Mouse (Mus musculus): Measurements from ENCODE around the gene Prtg.

Prtg gene

DNA sequence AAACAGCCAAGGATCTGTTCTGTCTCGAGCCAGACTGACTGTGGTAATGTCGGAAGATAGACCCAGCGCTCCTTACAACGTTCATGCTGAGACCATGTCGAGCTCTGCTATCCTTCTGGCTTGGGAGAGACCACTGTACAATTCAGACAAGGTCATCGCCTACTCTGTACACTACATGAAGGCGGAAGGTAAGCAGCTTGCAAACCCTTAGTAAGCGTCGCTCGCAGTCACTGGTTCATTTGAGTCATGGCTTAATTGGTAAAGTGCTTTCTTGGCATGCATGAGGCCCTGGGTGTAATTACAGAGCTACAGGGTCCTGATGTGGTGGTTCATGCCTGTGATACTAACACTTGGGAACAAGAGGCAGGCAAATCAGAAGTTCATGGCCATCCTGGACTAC is 44.9 kb downstream of the Prtg start:
- in situ Hi-C loops (cut with MboI; ENCODE audit: low pct_unique_long_range_greater_than_20kb in 1 of 2, low sequenced_read_pairs in 2 of 2, unreplicated experiment in 1 of 2), result no loop called here

GRCm38 (mm10) chr9:72851979-72852378 is 45.3 kb downstream of the Prtg start:
- in situ Hi-C loops (cut with MboI; ENCODE audit: low pct_unique_long_range_greater_than_20kb in 1 of 2, low sequenced_read_pairs in 2 of 2, unreplicated experiment in 1 of 2), result no loop called here

- in situ Hi-C loops (cut with MboI; ENCODE audit: low pct_unique_long_range_greater_than_20kb in 1 of 2, low sequenced_read_pairs in 2 of 2, unreplicated experiment in 1 of 2), result no loop called here
Measured at GRCm38 (mm10) chr9:72853681-72854190, 47.1 kb downstream of the Prtg start.

DNA sequence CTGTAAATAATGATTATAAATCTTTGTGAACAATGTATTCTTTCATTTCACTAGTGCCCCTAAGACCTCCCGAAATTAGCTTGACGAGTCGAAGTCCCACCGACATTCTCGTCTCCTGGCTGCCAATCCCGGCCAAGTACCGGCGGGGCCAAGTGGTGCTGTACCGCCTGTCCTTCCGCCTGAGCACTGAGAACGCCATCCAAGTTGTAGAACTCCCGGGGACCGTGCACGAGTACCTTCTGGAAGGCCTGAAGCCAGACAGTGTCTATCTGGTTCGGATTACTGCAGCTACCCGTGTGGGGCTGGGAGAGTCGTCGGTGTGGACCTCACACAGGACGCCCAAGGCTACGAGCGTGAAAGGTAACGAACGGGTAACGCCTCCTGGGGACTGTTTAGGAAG is 50.0 kb downstream of the Prtg start:
- in situ Hi-C loops (cut with MboI; ENCODE audit: low pct_unique_long_range_greater_than_20kb in 1 of 2, low sequenced_read_pairs in 2 of 2, unreplicated experiment in 1 of 2), result no loop called here

- in situ Hi-C loops (cut with MboI; ENCODE audit: low pct_unique_long_range_greater_than_20kb in 1 of 2, low sequenced_read_pairs in 2 of 2, unreplicated experiment in 1 of 2), result no loop called here
Measured at GRCm38 (mm10) chr9:72860764-72861163, 54.1 kb downstream of the Prtg start.

- in situ Hi-C loops (cut with MboI; ENCODE audit: low pct_unique_long_range_greater_than_20kb in 1 of 2, low sequenced_read_pairs in 2 of 2, unreplicated experiment in 1 of 2), result no loop called here
Measured at GRCm38 (mm10) chr9:72861235-72861634, 54.6 kb downstream of the Prtg start.

DNA sequence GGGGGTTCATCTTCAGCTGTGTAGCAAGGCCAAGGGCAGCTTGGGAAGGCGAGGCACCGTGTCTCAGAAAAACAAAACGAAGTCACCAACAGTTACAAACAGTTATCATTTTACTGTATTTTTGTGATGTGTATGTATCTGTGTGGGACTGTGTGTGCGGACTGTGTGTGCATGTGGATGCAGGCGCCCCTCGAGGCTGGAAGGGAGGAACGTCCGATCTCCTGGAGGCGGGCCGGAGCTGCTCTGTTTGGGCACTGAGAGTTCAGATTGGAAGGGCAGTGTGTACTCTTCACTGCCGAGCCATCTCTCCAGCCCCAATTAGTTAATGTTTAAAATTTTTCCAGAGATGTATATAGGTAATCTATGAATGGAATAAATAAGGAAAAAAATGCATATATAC is 55.5 kb downstream of the Prtg start:
- in situ Hi-C loops (cut with MboI; ENCODE audit: low pct_unique_long_range_greater_than_20kb in 1 of 2, low sequenced_read_pairs in 2 of 2, unreplicated experiment in 1 of 2), result no loop called here

DNA sequence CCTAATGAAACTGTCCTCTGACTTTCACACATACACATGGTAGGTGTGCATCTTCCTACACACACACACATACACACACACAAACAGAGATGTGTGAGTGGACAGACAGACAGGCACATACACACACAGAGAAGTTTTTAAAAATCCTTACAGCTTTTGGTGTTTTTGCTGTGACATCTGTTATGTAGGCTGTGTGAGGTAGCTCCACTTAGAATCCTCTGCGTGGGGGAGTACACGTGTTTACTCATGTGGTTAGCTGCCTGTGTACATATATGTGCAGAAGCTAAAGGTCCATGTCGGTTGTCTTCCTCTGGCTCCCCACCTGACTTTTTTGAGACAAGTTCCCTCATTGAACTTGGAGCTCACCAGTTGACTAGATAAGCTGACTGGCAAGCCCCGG is 56.3 kb downstream of the Prtg start:
- in situ Hi-C loops (cut with MboI; ENCODE audit: low pct_unique_long_range_greater_than_20kb in 1 of 2, low sequenced_read_pairs in 2 of 2, unreplicated experiment in 1 of 2), result no loop called here

DNA sequence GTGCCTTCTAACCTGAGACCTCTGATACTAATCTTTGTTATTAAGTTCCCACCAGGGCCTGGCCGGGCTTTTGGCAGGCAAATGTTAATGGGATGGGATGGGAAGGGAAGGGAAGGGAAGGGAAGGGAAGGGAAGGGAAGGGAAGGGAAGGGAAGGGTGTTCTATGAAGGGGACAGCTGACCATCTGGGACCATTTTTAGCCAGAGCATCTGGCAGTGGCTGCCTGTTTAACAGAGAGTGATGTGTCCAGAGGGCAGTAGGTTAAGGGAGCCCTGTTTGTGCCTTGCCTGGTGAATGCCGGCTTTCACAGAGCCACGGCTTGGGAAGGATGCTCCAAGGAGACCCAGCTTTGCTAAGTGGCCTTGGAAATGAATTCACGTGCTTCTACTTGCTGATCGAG is 57.1 kb downstream of the Prtg start:
- in situ Hi-C loops (cut with MboI; ENCODE audit: low pct_unique_long_range_greater_than_20kb in 1 of 2, low sequenced_read_pairs in 2 of 2, unreplicated experiment in 1 of 2), result no loop called here

- in situ Hi-C loops (cut with MboI; ENCODE audit: low pct_unique_long_range_greater_than_20kb in 1 of 2, low sequenced_read_pairs in 2 of 2, unreplicated experiment in 1 of 2), result no loop called here
Measured at GRCm38 (mm10) chr9:72867434-72867833, 60.8 kb downstream of the Prtg start.

GRCm38 (mm10) chr9:72868774-72869173 is 62.1 kb downstream of the Prtg start:
- in situ Hi-C loops (cut with MboI; ENCODE audit: low pct_unique_long_range_greater_than_20kb in 1 of 2, low sequenced_read_pairs in 2 of 2, unreplicated experiment in 1 of 2), result no loop called here

DNA sequence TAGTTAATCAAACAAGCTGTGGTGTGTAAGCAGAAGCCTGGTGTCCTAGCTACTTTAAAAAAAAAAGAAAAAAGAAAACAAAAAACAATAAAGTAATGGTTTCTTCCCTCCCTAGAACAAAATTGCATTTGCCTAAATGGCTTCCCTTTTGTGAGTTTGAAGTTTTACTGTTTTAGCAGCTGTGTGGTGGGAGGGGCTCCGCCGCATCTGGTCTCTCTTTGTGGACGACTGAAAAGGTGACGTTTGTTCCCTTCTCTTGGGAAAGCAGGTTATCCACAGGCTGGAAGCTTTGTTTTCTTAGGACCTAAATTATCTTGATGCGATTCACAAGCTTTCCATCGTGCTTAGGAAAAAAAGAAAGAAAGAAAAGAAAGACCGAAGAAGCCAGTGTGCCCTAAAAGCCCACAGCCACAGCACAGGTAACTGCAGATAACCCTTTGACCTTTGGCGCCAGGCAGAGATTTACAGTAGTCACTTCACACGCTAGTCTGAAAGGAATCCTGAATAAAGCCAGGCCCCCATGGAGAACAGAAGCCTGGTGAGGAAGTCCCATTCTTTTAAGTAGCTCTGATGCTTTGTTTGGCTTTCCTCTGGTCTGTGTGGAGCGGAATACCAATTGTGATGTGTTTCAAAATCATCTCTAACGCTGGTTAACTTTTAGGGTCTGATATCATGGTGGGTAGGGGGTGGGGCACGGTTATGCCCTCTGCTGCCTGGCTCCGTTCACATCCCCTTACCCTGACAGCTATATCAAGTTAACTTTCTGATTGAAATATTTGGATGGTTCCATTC is 65.0 kb downstream of the Prtg start:
- in situ Hi-C loops (cut with MboI; ENCODE audit: low pct_unique_long_range_greater_than_20kb in 1 of 2, low sequenced_read_pairs in 2 of 2, unreplicated experiment in 1 of 2), result no loop called here

DNA sequence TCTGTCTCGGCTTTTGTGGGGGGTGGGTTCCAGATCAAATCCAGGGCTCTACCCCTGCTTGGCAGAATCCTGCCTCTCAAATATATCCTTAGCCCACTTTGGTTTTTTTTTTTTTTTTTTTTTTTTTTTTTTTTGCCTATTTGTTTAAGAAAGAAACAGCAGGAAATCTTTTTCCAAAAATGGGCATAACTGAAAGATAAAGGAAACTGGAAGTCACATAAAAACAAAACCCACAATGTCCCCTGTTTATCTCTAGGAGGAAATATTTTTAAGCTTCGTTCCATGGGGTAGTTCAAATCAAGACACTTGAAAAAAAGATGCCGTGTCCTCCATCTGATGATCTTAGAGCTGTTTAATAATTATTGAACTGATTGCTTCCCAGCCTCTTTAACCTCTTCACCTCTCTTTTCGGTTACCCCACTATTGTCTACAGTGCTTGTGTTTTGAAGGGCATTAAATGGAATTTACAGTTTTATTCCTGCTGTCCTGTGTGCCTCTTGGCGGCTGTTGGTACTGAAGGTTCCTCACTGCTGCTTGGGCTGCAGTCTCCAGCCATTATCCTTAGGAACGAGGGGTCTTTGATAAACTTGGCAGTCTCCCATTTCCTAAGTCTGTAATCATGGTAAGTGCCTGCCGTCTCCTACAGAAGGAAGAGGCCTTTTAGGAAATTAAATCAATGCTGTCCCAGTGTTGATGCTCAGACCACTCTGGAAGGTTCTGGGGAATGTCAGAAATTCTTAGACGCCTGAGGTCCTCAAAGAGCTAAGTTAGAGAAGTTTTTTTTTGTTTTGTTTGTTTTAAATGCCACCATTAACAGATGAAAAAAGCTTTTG is 65.8 kb downstream of the Prtg start:
- in situ Hi-C loops (cut with MboI; ENCODE audit: low pct_unique_long_range_greater_than_20kb in 1 of 2, low sequenced_read_pairs in 2 of 2, unreplicated experiment in 1 of 2), result no loop called here

- in situ Hi-C loops (cut with MboI; ENCODE audit: low pct_unique_long_range_greater_than_20kb in 1 of 2, low sequenced_read_pairs in 2 of 2, unreplicated experiment in 1 of 2), result loop anchor here in 1 of 2 experiments (5.0 kb wide), 1 partner anchor 114 kb away; no protein-coding TSS in a partner anchor
Measured at GRCm38 (mm10) chr9:72875878-72876277, 69.2 kb downstream of the Prtg start.

DNA sequence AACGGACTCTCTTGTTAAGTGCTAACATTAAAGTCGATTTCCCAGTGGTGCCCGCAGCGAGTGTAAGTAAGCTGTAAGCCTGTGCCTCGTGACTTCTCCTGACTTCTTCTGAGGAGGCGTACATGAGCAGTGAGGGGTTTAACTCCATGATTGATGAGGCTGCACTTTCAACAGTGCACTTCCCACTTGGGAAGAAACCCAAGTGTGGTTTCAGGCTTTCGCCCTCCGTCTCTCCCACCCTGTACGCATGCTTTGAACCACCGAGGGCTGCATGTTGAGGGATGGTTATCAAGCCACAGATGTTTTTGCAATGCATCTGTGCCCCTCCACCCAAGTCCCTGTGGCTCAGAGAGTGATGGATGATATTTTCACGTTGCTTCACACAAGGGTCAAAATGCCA is 71.2 kb downstream of the Prtg start:
- in situ Hi-C loops (cut with MboI; ENCODE audit: low pct_unique_long_range_greater_than_20kb in 1 of 2, low sequenced_read_pairs in 2 of 2, unreplicated experiment in 1 of 2), result loop anchor here in 1 of 2 experiments (5.0 kb wide), 1 partner anchor 116 kb away; no protein-coding TSS in a partner anchor

DNA sequence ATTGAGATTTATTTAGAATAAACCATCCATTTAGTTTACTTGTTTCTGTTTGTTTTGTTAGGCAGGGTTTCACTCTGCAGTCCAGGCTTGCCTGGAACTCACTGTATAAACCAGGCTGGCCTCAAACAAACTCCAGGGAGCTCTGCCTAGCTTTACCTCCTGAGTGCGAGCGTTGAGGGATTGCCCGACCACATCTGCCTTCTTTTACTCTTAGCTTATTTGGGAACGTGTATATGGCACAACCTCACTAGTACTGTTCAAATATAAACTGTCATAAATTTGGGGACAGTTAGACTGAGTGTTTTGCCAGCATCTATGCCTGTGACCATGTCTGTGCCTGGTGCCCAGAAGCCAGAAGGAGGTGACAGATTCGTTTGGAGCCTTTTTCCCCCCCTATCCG is 72.0 kb downstream of the Prtg start:
- in situ Hi-C loops (cut with MboI; ENCODE audit: low pct_unique_long_range_greater_than_20kb in 1 of 2, low sequenced_read_pairs in 2 of 2, unreplicated experiment in 1 of 2), result loop anchor here in 1 of 2 experiments (5.0 kb wide), 1 partner anchor 116 kb away; no protein-coding TSS in a partner anchor

DNA sequence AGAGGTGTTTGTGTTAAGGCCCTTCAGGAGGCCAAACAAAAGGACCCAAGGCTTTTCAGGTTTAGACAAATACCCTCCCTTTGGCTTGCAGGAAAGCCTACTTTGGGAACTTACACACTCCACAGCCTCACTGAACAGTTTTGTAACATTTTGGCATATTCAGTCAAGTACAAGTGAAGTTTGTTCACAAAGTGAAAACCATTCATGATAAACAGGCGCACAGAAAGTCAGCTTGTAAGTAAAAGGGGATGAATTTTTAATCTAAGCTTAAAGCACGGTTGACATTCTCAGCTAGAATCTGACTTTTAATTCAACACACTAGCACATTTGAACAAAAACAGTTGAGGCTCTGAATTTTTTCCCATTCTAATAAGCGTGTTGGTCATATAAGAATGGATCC is 72.9 kb downstream of the Prtg start:
- in situ Hi-C loops (cut with MboI; ENCODE audit: low pct_unique_long_range_greater_than_20kb in 1 of 2, low sequenced_read_pairs in 2 of 2, unreplicated experiment in 1 of 2), result loop anchor here in 1 of 2 experiments (5.0 kb wide), 1 partner anchor 117 kb away; no protein-coding TSS in a partner anchor

DNA sequence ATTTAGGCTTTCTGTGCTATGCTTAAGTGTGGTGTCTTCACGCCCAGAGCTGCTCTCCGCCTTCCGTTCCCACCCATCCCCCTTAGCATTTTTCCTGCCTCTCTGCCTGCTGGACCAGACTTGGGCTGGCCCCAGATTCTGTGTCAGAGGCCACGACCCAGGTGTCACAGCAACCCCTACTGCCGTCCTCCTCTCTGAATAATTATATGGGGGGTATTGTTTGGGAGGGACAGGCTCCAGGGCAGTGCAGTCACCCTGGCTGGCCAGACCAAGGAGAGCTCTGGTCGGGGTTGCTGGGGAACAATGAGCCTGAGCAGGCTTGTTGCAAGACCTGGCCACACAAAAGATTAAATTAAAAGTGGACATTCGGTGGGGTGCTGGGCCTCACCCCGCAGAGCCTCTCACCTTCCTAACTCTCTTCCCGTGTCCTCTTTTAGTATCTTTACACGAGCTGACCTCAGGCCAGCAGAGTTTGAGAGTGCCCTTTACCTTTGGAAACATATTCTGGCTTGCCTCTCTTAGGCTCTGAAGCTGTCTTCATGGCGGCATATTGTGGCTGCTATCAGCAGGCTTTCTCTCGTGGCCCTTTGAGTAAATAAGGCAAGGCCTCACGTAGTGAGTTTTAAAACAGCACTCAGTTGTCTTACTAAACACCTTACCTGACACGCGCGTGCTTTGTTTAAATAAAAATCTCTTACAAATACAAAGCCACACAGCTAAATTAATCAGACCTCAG is 73.7 kb downstream of the Prtg start:
- in situ Hi-C loops (cut with MboI; ENCODE audit: low pct_unique_long_range_greater_than_20kb in 1 of 2, low sequenced_read_pairs in 2 of 2, unreplicated experiment in 1 of 2), result loop anchor here in 1 of 2 experiments (10.0 kb wide), 1 partner anchor 116 kb away; no protein-coding TSS in a partner anchor

Data from mouse embryonic stem cell (cell line).